Mouse (Mus musculus) gastrocnemius, postnatal 4 days (tissue): ENCODE data around the gene Pkig. TPM values are rescaled to one million over a fixed set of nuclear protein-coding genes. Genes with fewer than 3 reads are reported as not detected.
A peak's percentile ranks its signal among the peaks of the same experiment; 100 is the strongest.

Source experiments
- DNase-seq, 2 experiments: peaks; one replicate each; pipeline ENCODE4 v3.0.0; 2021 to 2022; ENCODE audit warnings: low spot score in 2 of 2, mixed read lengths in 2 of 2
- total RNA-seq, 2 experiments: library from RNA; stranded (reverse); gene quantifications; 2 replicates each; pipeline ENCODE4 v1.2.3; 2021

Pkig gene
- total RNA-seq, 2 experiments from 2014 or later: 153 to 176 TPM

DNA sequence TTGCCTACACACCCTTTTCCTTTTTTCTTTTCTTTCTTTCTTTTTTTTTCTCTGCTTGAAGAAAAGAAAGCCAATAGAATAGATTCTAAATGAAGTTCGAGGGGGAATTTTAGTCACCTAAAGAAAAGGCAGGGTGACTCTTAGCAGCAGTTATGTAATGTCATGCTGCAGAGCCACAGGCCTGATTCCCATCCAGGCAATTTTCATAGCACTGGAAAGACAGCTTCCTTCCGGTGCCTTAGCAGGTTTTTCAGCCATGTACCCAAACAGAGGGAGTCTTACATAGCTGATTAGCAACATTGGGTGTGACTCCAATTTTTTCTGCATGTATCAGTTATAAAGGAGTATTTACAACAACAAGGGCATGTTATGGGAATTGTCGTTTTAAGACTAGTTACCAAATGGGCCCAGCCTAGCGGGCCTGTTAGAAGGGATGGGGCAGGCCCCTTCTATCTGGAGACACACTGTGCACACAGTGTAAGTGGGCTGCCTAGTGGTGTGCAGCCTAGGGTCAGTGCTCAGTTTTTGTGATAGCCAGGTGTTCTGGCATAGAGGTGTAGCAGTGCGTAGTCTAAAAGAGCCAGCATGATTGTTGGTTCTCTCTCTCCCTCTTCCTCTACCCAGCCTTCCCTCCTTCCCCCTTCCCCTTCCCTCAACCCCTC is 45.5 kb downstream of the Pkig start:
- no peak for DNase-seq

DNA sequence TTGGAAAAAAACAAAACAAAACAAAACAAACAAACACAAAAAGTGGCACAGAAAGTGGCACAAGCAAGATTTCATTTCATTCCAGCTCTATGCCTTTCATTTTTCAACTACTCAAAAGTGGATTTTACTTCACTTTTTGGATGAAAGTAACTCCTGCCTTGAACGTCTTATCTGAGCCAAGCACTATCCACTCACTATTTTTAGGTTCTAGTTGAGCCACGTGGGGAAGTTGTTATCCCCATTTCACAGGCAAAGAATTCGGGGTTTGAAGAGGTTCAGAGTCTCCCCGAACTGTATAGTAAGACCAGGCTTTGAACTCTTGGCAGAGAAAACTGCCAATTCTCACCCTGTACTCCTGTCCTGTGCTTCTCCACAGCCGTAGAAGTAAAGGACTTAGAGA is 50.1 kb downstream of the Pkig start:
- no peak for DNase-seq

DNA sequence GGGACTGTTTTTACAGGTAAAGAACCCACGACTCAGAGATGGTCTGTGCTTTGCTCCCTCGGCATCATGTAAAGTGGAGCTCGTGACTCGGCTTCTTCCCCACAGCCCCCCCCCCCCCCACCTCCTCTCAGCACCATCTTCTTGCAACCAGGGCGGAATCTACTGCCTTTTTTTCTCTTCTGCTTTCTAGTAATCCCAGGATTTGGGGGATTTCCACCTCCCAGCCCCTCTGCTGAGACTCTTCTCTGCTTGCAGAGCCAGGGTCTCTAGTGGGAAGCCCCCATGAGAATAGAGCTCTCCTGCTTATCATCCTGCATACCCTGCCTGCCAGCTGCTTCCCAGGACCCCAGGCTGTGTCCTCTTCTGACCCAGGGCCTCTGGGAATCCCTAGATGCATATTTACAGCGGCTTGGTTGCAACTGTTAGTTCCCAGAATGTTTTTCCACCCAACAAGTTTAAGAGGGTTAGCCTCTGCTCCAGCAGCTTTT is 50.6 kb downstream of the Pkig start:
- no peak for DNase-seq

DNA sequence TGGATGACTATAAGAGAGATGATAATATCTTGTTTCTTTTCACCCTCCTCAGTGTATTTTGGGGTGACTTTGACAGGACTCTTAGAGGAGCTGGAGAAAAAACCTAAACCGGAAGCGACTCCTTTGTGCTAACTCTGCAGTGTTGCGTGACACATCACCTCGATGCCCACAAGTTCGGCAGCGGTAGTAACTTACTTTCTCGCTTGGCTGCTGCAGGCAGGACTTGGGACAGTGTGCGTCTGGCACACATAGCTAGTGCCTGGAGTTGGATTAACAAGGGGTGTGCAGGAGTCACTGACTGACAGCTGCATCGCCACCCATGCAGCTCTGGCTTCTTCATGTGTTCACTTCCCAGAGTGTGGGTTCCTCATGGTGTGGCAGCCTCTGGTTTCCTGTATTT is 51.8 kb downstream of the Pkig start:
- no peak for DNase-seq

DNA sequence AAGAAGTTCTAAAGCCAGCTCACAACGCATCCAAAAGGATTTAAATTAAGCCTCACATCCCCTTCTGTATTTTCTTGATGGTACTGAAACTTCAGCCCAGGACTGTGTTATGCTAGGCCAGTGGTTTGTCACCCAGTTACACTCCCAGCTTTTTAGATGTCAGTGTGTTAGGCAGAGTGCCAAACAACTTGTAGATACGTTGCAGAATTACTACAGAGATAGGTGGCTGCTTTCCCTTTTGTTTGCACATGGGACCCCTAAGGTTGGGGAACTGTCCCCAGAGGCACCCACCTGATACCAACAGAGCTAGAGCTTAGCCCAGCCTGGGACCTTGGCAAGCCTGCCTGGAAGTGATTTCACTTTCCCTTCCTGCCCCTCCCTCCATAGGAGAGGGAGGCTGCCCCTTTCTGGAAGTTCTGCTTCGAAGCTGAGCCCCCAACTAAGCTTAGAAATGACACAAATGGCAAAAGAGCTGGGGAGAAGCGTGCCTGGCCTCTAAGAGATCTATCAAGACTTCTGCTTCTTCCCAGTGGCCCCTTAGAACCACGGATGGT is 52.5 kb downstream of the Pkig start:
- DNase-seq: no peak

DNA sequence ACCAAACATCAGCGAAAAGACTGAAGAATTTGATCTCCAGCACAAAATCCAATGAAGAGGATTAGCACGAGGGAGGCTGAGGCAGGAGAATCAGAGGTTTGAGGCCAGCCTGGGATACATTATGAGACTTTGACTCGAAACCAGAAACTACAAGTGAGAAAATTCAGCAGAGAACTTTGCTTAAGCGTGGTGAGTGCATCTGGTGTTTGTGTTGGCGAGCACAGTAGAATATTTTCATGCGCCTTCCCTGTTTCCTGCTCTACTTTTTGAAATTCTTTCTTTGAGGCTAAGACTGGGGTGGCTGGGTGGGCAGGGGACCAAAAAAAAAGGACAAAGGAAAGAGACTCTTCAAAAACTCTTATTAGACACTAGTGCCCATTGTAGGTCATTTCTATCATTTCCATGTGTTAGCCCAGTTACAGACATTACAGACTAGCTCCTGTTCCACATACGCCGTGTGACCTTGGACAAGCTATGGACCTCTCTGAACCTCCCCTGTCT is 53.2 kb downstream of the Pkig start:
- DNase-seq: no peak

DNA sequence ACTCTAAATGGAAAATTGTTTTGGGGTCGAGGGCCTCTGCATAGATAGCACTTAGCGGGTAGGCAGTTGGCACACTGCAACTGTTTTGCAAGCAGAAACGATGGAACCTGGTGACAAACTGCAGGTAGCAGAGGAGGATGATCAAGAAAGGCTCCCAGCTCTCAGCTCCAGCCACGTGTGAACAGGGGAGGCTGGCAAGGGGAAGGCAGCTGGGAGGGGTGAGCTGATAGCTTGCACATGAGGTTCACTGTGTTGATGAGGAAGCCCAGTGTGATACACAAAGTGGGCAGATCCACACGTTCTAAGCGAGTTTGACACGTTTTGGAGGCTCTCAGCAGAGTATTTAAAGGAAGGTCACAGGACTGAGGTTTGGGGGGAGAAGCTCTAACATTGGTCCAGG is 54.3 kb downstream of the Pkig start:
- DNase-seq: no peak

DNA sequence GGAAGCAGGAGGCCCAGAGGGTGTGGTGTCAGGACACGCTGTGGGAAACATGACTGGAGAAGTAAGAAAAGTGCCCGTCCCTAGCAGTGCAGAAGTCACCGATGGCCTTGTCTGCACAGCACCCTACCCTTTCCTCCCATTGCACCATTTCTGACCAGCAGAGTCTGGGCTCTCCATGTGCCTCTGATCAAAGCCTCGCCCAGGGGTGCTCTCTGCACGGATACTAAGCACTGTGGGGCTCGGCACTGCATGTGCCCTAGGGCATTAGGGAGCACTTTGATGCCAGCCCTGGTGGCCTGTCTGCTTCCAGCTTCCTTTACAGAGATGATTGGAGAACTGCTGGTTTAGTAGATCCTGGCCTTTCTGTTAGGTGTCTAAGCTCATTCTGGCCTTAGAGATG is 54.7 kb downstream of the Pkig start:
- DNase-seq: no peak

DNA sequence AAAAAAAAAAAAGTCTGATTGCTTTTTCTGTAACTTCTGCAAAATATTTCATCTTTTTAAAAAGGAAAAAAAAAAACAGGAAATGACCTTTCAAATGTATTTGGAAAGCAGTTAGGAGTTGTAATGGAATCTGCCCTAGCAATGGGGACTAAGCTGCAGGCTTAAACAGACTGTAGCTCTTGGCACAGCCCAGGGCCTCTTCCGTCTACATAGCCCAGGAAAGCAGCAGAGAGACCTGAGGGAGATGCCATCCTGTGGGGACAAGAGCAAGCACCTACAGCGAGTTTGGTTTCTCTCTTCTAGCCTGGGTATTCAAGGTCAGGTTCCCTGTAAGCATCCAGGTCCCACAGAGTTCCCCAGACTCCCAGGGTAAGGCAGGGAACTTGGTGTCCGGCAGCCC is 55.2 kb downstream of the Pkig start:
- no peak for DNase-seq

DNA sequence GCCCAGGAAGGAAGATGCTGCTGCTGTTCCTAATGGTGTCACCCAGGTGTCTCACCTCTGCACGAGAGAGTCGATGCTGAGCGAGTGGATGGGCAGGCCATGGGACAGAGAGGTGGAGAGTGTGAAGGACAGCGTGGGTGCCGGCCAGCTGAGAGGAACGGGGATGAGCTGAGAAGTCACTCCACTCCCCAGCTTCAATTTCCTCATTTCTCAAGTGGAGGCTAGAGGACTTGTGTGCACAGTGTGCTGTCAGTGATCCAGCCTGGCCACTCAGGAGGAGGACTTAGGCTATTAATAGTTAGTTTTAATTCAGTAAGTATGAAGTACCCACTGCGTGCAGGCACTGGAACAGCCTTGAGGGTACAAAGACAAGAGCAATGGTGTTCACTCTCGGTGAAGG is 58.3 kb downstream of the Pkig start:
- no peak for DNase-seq

DNA sequence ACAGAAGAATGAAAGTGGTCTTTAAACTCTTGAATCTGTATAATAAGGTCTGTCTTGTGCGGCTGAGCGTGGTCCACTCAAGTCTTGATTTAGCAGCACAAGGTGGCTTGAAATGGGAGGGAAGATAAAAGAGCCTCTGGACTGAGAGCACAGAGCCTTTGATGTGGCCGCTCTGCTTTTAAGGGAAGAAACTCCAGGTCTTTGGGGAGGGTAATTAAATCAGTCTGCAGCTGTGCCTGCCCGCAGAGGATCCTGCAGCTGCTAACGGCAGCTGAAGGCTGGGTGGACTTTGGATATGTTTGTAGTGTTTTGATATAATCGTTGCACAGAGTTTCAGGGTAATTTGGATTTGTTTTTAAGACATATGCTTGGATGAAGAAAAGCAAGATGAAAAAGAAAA is 58.7 kb downstream of the Pkig start:
- no peak for DNase-seq

DNA sequence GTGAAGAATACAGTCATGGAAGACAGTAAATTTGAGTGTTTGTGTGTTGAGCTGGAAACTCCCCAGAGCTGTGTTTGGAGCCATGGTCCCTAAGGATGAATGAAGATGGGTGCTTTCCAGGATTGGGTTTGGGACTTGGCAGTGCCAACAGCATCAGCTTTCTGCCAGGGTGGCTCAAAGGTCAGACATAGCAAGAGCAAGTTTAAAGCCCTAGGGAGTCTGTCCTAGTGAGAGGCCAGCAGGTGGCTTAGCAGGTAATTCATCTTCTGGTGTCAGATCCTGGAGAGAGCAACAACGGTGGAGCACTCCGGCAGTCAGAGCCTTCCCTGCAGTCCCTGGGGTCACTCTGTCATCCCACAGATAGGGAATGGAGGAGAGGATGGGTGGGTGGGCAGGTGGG is 60.3 kb downstream of the Pkig start:
- no peak for DNase-seq

DNA sequence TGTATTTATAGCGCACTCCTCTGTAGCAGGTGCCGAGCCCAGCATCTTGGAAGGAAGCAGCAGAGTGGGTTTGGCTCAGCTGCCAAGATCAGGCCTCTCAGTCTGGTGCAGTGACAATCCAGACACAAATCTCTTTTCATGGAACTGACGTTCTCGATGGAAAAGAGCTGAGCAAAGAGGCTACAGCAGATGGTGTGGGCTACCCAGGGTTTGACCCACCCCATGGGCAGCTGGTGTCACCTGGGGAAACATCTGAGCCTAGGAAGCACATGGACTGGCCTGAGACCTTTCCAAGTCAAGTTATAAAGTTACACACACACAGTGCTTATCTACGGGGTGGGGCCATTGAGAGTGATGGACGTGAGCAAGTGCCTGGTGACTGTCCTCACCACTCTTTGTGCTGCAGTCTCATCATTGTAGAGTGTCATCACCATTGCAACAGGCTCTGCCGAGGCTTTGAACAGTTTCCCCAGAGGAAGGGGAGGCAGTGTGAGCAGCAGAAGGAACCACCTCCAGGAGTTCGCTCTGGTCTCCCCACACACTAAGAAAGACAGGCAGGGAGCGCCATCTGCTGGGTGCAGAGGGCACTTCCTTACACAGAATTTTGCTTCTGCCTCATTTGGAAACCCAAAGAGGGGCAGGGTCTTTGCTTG is 60.9 kb downstream of the Pkig start:
- DNase-seq: peak; percentile 56 to 78

DNA sequence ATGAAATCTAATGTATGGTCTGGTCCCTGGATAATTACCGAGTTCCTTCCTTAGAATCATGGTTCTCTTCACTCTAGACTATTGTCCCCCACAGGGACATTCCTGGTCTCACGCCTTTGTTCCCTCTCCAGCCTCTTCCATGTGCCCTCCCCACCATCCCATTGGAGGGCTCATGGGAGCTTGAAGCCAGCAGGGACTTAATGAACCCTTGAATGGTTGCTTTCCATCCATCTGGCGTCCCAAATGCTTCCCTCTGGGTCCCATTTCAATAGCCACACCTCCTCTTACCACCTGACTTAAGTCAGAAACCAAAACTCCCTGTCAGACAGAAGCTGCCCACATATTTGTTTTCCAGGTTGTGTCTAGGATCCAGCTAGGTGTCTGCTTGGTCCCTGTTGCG is 61.4 kb downstream of the Pkig start:
- DNase-seq: no peak

DNA sequence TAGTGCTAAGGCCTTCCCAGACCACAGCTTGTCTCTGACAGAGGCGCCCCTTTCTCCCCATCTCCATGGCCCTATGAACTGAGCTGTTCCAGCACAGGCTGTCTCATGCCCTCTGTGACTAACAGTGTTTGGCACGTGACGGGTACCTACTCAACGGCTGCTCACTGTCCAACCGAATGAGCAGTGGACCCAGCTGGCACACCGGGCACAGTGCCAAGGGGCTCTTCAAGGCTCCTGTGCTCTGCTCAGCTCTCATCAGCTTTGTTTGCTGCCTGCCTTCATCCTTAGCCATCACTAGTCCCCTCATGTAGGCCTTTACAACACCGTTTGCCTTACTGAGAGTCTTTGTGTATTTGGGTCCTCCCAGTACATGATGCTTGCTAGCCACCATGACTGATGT is 64.4 kb downstream of the Pkig start:
- DNase-seq: peak in 1 of 2 experiments; percentile 46

DNA sequence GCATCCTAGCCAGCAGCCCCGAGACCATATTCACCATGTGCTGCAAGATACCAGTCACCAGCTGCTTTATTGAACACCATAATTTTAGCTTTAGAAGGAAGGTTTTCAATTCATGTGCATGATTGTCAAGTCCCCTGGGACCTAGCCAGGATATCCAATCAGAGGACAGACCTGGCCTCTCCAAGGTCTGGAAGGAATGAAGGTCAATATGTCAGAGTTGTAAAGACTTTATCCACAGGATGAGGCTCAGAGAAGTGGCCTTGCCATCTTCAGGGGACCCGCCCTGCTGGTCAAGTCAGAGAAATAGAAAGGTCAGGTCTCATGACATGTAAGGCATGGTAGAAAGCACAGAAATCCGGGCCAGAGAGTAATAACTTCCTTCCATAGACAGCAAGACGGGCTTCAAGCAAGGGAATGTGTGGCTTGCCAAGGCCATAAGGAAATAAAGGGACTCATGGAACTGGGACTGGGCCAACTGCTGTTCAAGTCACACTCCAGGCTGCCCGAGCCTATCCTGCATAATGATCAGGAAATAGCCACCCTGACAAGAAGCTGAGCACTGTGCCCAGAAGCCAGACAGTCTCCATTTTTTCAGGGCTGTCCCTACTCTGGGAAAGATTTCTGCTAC is 68.7 kb downstream of the Pkig start:
- DNase-seq: no peak

DNA sequence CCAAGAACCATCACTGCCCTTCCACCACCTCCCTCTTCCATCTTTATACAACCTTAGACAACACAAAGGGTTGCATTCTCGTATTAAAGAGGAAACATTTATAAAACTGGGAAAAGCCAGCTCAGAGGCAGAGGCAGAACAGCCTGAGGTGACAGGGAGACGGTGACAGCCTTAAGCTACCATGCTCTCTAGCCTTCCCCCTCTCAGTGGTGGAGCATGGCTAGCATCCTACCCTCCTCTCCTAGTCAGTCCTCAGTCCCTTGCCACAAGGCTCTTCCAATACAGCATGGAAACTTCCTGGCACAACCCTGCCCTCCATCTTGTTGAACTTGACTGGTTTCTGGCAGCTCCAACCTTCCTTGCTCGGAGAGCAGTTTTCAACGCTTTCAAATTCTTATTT is 70.1 kb downstream of the Pkig start:
- DNase-seq: no peak

DNA sequence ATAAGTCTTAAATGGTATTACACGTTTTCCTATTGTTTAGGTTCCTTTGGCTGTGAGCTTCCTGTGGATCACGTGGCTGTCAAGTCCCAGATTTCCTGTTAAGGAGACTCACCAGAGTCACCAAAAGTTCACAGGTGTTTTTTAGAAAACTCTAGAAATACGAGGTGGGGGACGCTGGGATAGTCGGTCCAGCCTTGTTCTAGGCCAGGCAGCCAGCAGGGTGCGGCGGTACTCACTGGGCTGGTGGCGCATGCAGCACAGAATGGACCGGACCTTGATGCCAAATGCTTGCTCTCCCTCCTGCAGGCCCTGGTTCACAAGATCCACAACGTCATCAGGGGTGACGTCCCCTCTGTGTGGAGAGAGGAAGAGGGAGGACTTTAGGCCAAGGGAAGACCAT is 73.8 kb downstream of the Pkig start:
- DNase-seq: no peak

DNA sequence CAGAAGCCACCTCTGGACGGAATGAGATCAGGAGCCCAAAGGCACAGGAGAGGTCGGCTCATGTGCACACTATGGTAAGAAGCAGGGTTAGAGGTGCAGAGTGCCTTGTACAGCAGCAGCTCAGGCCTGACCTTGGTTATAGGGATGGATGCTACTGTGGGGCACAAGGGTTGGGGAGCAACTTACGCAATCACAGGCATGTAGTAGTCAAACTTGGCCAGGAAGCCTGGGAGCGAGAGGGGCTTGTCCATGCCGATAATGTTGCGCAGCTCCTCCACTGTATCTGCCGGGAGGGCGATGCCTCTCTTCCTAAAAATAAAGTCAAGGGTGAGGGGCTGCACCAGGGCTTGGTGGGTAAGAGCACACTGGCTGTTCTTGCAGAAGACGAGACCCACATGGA is 77.0 kb downstream of the Pkig start:
- DNase-seq: no peak

DNA sequence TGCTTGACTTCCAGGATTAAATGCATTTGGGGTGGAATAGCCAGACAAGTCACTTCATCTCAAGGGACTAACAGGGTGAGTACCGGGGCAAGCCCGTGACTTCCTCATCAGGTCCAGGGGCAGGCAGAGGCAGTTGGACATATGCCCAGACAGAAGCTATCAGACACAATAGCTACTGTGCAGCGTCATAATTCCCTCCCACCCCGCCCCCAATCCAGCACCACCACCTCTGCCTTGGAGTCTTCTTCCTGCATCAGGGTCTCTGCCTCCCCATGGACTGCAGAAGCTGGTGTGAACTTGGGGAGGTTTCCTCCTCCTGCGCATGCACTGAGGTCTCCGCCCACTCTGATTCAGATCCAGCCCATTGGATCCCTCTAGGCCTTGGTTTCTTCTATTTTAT is 77.8 kb downstream of the Pkig start:
- no peak for DNase-seq

DNA sequence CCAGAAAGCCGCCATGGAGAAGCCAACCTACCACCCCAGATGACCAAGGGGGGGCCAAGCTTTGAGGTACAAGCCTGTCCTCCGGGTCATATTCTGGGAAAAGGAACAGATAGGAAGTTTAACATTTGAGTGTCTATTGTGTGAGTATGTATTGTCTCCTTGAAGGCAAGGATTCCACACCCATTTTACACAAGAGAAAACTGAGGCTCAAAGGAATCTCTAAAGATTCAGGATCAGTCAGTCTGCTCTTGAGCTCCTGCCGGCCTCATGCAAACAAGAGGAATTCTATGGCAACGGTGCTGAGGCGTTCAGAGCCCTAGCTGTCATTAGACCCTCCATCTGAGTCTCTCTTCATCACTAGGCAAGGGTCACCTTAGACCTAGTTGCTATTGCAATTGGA is 84.5 kb downstream of the Pkig start:
- DNase-seq: no peak

DNA sequence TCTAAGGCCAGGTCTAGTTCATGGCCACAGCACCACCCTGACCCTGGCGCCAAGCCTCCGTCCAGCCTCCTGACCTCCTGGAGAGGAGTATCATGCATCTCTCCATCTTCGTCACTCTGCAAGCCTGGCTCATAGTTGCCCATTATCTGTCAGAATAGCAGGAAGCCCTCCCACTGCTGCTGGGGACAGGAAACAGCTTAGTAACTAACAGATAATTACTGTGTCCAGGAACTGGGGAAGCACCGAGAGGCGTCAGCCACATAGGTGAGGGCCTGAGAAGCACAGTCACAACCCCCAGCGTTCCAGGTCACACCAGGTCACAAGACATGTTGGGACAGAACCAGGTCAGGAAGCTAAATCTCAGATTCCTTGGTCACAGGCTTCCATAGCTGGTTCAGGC is 85.2 kb downstream of the Pkig start:
- DNase-seq: no peak
